Mouse (Mus musculus) embryo, embryonic 10 days (tissue): ENCODE data around the gene Grm4.

Experiments
- DNase-seq: peaks from one replicate; pipeline ENCODE4 v3.0.0-alpha.2; 2015; ENCODE audit warnings: low spot score

Grm4 gene

GRCm38 (mm10) chr17:27551393-27551940, 30.3 kb upstream of the Grm4 start:
- no peak for DNase-seq

- DNase-seq, result no peak
Observed at GRCm38 (mm10) chr17:27549234-27549633, 28.0 kb upstream of the Grm4 start.

GRCm38 (mm10) chr17:27547253-27547868, 26.2 kb upstream of the Grm4 start:
- no peak for DNase-seq

GRCm38 (mm10) chr17:27546574-27547085, 25.4 kb upstream of the Grm4 start:
- no peak for DNase-seq

- DNase-seq, result no peak
Observed at GRCm38 (mm10) chr17:27545991-27546390, 24.8 kb upstream of the Grm4 start.

- no peak for DNase-seq
Observed at GRCm38 (mm10) chr17:27544551-27544950, 23.3 kb upstream of the Grm4 start.

- DNase-seq, result no peak
Observed at GRCm38 (mm10) chr17:27541984-27542383, 20.8 kb upstream of the Grm4 start.

GRCm38 (mm10) chr17:27541261-27541660, 20.1 kb upstream of the Grm4 start:
- no peak for DNase-seq

- peak; percentile 97 for DNase-seq
Observed at GRCm38 (mm10) chr17:27534718-27535117, 13.5 kb upstream of the Grm4 start.

GRCm38 (mm10) chr17:27533354-27533753, 12.2 kb upstream of the Grm4 start:
- no peak for DNase-seq

GRCm38 (mm10) chr17:27532095-27532494, 10.9 kb upstream of the Grm4 start:
- DNase-seq, result no peak

- DNase-seq, result no peak
Observed at GRCm38 (mm10) chr17:27528767-27529166, 7.6 kb upstream of the Grm4 start.

- DNase-seq, result no peak
Observed at GRCm38 (mm10) chr17:27528030-27528429, 6.8 kb upstream of the Grm4 start.

- DNase-seq, result no peak
Observed at GRCm38 (mm10) chr17:27527188-27527587, 6.0 kb upstream of the Grm4 start.

- no peak for DNase-seq
Observed at GRCm38 (mm10) chr17:27523121-27523520, 1.9 kb upstream of the Grm4 start.

- DNase-seq, result peak; percentile 64
Observed at GRCm38 (mm10) chr17:27520557-27520956, 646 bp downstream of the Grm4 start.

GRCm38 (mm10) chr17:27518700-27519595, 2.3 kb downstream of the Grm4 start:
- DNase-seq, result peak; percentile 74

GRCm38 (mm10) chr17:27518296-27518695, 2.9 kb downstream of the Grm4 start:
- no peak for DNase-seq

GRCm38 (mm10) chr17:27513916-27514762, 7.1 kb downstream of the Grm4 start:
- DNase-seq, result peak; percentile 56

GRCm38 (mm10) chr17:27513279-27513915, 7.8 kb downstream of the Grm4 start:
- no peak for DNase-seq

GRCm38 (mm10) chr17:27512619-27513161, 8.5 kb downstream of the Grm4 start:
- no peak for DNase-seq
